Mouse (Mus musculus): ENCODE data around the gene Elmod3.
"Not testable (repeated sequence)": the region's sequence is repeated elsewhere in the genome, so short reads cannot be mapped to it uniquely, and the experiment has no call there.

The Elmod3 gene

GRCm38 (mm10) chr6:72534035-72534809 is 64.0 kb downstream of the Elmod3 start:
- DNase-seq (ENCODE audit: low read depth, low spot score): no peak

GRCm38 (mm10) chr6:72533555-72533954 is 64.7 kb downstream of the Elmod3 start:
- DNase-seq (ENCODE audit: low read depth, low spot score): not testable (repeated sequence)

- no peak for DNase-seq (ENCODE audit: low read depth, low spot score)
These were observed 65.6 kb downstream of the Elmod3 start for GRCm38 (mm10) chr6:72532580-72532979.

- DNase-seq (ENCODE audit: low read depth, low spot score): no peak
These were observed 69.6 kb downstream of the Elmod3 start for GRCm38 (mm10) chr6:72528410-72529151.

DNA sequence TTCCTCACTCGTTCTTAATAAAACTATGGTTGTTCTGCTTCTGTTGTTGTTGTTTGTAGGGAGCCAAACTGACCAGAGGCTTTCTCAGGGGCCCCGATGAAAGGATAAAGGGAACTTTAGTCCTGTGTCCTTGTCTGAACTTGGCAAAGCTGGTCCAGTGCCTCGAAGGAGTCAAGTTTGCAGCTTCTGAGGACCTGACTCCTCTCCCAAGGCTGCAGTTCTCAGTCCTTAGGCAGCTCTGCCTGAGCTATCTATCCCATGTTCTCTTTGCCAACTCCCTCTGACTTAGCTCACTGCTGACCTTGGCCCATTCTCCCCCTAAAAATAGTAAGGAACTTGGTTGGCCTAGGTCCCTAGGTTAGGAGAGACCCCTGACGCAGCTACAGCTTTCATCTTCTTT is 71.1 kb downstream of the Elmod3 start:
- no peak for DNase-seq (ENCODE audit: low read depth, low spot score)

DNA sequence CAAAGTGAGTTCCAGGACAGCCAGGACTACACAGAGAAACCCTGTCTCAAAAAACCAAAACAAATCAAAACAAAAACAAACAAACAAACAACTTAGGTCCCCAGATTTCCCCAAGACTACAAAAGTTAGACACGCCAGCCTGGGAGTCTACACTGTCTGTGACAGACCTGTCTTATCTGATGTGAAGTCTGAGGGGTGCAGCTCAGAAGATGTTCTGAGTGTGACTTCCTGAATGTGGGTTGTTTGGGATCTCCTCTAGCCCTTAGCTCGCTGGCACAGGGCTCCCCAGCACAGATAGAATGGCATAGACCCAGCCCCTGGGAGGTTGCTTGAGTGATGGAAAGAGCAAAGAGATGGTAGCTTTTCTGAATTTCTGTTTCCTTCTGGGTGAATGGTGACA is 74.1 kb downstream of the Elmod3 start:
- no peak for DNase-seq (ENCODE audit: low read depth, low spot score)

DNA sequence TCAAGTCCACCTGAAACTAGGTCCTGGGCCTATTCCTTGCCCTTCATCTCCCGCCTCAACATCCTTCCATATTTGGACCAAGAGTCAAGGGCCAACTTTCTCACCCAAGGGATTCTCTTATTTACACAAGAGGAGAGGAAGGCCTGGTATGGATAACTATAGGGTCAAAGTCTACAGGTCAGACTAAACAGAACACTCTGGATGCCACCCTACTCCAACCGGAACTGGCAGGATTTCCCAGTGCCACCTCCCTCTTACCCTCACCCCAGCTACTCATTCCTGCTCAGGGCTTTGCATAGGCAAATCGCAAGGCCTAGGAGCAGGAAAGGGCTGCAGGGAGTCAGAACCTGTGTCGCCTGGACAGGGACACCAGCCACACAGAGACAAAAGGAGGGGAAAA is 75.0 kb downstream of the Elmod3 start:
- no peak for DNase-seq (ENCODE audit: low read depth, low spot score)

DNA sequence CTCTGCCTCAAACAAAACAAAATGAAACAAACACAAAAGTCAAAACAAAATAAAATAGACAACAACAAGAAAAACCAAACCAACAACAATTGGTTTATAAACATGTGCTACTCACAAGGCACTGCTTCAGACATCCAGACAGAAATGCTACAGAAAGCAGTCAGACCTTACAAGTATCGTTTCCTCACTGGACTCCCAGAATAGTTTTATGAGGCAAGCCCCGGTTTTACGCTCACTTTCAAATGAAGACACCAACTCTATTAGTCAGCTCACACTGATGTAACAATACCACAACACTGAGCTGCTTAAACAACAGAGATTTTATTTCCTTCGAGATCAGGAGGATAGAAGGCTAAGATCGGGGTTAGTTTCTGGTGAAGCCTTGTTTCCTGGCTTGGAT is 75.9 kb downstream of the Elmod3 start:
- no peak for DNase-seq (ENCODE audit: low read depth, low spot score)

DNA sequence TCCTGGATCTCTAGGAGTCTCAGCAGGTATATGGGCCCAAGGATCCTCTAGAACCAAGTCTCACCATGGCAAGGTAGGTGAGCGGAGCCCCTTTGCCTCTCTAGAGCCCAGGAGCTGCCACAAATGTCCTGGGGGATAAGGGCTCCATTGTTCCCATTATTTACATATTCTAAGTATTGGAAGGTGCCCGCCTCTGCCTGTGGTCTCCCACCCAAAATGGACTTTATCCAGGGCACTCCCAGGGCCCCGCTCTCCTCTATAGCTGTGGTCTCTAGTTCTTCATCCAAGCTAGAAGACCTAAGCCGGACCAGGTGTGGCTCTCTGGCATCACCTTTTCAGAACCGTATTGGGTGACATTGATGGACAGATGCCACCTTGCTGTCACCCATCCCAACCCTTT is 76.6 kb downstream of the Elmod3 start, which contains the start of gene Sh2d6:
Gene Sh2d6, minus strand, starts transcription at position 101 of the 400 bp plus-strand sequence.
- DNase-seq (ENCODE audit: low read depth, low spot score): no peak

DNA sequence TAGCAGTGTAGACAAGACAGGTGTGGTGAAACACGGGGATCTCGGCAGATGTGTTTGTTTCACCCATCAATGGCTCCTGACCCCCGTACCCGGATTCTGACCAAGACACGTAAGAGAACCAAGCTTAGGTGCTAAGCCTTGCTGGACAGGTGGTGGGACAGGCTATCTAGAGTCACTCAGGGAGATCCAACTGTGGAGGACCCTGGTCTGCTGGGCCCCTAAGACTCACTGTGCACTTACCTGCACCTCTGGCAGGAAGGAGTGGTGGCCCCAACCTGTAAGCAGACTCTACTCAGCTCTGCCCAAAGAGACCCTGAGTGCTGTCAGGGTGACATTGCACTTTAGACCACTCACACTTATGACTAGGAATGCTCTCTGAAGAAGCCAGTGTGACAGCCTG is 77.3 kb downstream of the Elmod3 start:
- no peak for DNase-seq (ENCODE audit: low read depth, low spot score)

DNA sequence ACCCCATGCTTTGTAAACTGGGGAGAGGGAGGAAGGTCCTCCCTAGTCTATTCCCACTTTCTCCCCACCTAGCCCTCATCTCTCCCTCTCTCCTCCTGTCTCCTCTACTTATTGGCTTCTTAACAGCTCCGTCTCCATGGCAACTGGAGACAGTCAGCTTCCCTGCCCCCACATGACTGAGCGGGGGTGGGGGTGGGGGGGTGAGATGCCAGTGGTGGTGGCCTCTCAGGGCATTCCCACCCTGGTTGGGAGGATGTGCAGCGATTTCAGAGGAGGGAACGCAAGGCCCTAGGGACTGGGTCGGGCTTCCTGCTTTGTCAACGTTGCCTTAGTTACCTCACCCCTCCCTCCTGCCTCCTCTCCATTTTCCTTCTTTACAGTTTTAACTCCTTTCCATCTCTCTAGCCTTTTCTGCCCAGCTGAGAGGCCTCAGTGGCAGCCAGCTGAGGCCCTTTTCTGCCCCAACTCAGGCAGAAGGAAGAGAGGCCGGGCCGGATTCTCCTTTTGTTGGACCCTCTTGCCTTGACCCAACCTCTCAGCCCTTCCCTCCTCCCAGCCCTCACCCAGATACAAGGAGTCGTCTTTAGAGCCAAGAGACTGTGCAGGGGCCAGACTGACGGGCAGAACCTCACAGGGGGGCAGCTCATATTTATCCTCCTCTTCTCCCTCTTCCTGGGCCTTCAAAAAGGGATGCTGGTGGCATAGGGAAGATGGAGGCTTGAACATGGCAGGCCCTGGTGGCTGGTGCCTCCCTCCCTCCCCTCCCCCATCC is 78.1 kb downstream of the Elmod3 start:
- DNase-seq (ENCODE audit: low read depth, low spot score): peak; percentile 84

DNA sequence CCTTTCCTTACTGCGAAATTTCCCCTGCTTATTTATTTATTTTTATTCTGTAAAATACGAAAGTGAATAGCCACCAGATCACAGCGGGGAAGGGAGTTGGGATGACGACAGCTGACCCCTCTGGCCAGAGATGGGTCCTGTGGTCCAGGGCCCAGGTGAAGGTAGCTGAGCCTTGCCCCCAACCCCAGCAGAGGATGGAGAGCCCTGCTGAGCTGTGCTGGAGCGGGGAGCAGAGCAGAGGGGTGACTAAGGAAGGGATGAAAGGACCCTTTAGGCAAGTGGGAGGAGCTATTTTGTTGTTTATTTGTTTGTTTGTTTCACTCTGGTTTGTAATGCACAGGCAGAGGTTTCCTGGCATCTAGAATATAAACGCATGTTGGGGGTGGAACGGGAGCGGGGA is 78.9 kb downstream of the Elmod3 start:
- no peak for DNase-seq (ENCODE audit: low read depth, low spot score)

DNA sequence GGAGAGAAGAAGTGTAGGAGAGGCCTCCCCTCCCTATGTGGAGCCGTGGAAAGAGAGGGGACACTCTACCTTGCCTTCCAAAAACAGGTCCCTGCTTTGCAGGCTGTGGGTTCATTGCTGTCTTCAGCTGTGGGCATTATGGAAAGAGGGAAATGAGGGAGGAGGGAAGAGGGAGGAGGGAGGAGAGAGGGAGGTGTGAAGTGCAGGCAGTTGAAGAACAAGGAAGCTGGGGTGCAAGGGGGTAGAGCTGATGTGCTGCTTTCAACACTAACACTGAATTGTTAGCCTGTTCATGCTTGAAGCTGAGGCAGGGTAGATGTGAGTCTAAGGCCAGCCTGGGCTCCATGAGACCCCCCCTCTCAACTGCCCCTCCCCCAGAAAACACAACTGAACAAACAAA is 79.4 kb downstream of the Elmod3 start:
- DNase-seq (ENCODE audit: low read depth, low spot score): no peak
